Mouse (Mus musculus) adrenal gland (tissue): ENCODE measurements at regions not wholly inside any gene's neighbourhood (a gene's known extent, or its start where the extent isn't known, plus 50 kb on each side); places are given as distances from the start of the nearest gene placed in this dataset.

Experiments used
- intact Hi-C: fragments of 180-260 bp; cut with DNase I; formaldehyde crosslinking; loops from one replicate; pipeline ENCODE4 v1.15.1; 2025

GRCm38 (mm10) chr6:49523184-49523583 is 127.8 kb downstream of the Stk31 start:
- intact Hi-C loops: no loop called here

- intact Hi-C loops: no loop called here
These were observed 128.3 kb downstream of the Stk31 start for GRCm38 (mm10) chr6:49523696-49524095.

GRCm38 (mm10) chr6:49533956-49534355 is 138.6 kb downstream of the Stk31 start:
- intact Hi-C loops: no loop called here

DNA sequence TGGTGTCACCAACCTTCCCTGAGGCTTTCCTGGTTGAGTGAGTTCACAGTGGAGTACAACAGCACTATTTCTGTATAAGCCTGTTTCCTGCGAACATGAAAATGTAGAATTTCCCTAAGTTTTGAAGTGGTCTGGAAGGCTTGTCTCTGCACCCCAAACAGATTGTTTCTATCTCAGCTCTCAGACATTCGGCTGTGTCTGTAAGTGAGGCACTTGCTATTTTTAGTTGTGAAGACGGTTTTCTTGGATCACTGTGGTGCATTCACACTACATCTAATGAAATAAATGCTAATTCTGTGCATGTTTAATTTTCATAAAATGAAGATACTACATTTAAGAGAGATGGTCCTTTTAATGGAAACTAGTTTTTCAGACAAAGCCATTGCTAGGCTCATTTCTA is 139.1 kb downstream of the Stk31 start:
- intact Hi-C loops: no loop called here

DNA sequence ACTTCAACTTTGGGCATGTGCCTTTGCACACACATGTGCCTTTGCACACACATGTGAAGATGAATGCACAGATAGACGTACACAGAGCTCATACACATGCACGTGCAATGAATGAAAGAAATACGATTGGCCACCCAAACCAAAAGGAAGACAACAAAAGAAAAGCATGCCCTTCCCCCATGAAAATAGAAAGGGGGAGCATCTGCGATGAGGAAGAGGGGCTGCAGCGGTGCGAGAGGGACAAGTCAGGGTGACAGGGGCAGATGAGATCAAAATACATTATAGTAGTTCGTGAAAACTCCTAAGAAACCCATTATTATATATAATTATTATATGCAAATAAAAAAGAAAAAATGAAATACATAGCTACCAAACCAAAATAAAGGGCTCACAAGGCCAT is 149.5 kb downstream of the Stk31 start:
- intact Hi-C loops: no loop called here

DNA sequence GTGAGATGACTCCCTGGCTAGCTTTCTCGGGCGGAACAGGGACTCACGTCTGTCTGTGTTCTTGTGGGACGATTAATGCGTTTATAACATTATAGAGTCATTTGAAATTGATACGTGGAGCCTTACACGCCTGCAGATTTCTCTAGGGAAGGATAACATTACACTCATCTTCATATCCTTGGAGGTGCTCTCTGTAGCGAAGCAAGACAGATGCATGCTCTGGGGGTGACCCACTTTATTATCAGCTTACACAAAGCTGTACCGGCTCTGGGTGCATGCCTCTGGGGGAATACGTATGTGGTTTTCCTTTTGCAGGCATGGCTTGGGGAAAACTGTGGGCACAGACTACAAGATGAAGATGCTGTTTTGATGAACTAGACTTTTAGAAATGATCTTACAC is 159.7 kb downstream of the Stk31 start:
- intact Hi-C loops: no loop called here

DNA sequence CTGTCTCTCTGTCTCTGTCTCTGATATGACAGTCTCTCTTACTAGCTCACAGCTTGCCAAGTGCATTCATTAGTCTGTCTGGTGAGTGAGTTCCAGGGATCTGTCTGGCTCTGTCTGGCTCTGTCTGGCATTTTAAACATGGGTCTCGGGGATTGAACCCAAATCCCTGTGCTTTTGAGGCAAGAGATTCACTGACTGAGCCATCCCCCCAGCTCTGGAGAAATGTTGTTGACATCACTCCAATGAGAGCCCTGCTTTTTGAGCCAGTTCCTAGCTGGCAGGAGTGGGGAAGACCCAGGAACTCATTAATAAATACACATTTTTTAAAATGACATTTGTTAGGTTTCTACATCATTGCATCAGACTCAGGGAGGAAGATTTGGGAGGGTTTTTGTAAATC is 163.1 kb downstream of the Stk31 start:
- intact Hi-C loops: no loop called here

GRCm38 (mm10) chr6:49559112-49559511 is 163.7 kb downstream of the Stk31 start:
- intact Hi-C loops: no loop called here

DNA sequence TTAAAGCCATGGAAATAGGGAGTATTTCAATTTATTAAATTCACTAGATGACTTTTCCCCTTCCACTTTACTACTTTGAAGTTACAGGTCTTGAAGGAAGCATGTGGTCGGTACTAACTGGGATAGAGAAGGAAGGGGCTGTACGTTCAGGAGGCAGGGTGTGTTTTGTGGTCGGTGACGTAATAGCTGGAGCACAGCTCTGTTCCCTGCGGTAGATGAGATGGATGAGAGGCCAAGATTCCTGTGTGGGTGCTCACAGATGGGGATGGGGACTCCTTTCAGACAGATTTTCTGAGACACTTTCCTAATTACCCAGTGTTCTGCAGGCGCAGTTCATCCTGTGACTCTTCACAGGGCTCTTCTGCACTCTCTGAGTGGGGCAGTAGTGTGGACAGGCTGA is 182.9 kb downstream of the Stk31 start:
- intact Hi-C loops: no loop called here

- intact Hi-C loops: no loop called here
These were observed 184.3 kb downstream of the Stk31 start for GRCm38 (mm10) chr6:49579691-49580090.

GRCm38 (mm10) chr6:49582040-49582707 is 186.8 kb downstream of the Stk31 start:
- intact Hi-C loops: no loop called here

GRCm38 (mm10) chr6:49586553-49586952 is 191.1 kb downstream of the Stk31 start:
- intact Hi-C loops: no loop called here

GRCm38 (mm10) chr6:49588677-49589076 is 193.3 kb downstream of the Stk31 start:
- intact Hi-C loops: no loop called here

DNA sequence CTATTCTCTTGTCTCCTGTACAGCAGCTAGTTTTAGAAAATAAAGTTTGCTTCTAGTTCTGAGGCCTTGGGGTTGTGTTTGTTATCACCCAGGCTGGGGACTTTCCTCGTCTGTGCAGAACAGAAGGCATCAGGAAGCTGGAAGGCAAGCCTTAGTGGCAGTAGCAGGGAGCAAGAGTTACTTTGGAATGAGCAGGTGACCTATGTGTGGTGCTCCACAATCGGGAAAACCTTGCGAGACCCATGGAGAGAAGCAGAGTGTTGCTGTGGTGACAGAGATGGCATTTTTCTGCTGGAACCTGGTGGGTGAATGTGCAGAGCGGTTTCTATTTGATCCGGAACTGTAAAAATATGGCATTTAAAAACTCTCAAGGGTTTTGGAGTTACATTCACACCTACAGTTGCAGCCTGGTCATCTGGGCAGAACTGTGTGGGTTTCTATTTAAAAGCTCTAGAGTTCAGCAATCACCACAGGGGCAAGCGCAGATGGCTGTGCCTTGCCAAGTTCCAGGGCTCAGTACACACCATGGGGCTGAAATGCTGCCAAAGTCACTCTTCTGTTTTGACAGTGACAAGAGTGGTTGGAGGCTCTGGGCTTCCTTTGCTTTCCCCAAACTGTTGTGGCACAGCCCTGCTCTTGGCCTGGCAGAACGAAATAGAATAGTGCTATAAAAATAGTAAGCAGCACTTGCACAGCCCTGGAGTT is 195.7 kb downstream of the Stk31 start:
- intact Hi-C loops: no loop called here

- intact Hi-C loops: no loop called here
These were observed 196.2 kb downstream of the Stk31 start for GRCm38 (mm10) chr6:49591632-49592000.

DNA sequence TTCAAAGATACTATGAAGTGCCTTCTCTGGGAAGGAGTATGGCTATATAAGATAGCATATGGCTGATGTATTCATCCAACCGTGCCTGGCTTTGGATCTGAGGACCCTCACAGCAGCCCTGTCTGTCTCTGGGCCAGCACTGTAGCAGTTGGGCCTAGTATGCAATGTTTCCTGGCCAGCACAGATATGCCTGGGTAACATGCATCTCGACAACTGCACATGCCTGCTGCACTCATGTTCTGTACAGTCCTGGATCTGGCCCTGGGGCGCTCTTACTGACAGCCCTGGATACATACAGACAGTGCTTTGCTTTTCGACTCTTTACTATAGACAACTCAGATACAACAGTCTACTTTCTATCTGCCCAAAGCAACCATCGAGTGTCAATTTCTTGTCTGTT is 197.3 kb downstream of the Stk31 start:
- intact Hi-C loops: no loop called here

DNA sequence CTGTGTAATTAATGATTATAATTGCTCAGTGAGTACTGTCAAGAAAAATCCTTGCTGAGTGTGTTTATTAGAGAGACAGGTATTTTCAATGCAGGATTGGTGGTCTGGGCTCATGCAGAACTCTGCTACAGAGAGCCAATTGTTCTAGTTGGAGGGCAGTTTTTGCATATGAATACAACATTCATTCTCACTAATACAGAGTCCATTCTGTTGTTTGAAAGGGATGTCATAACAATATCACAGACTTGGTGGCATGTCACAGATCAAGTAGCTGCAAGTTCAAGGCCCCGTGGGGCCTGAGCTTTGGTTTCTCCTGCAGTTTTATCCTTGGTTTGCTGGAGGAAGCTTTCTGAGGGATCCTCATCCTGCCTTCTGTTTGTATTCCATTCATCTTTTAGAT is 207.8 kb downstream of the Stk31 start:
- intact Hi-C loops: no loop called here

DNA sequence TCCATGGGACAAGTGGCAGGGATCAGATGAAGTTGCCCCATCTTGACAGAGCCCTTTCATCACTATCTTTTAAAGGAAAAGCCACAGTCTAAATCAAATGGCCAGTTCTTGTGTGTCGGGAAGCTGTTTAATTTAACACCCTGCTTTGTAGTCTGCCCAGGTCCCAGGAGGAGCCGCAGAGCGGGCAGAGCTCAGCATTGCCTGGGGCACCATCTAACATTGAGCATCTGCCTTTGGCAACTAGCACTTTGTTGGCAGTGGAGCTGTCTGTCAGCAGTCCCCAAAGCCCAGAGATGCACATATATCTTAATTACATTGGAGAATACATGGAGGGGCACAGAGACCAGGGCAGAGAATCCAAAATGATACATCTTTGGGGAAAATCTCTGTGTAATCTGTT is 208.4 kb downstream of the Stk31 start:
- intact Hi-C loops: no loop called here

GRCm38 (mm10) chr6:49606028-49606427 is 210.6 kb downstream of the Stk31 start:
- intact Hi-C loops: no loop called here

DNA sequence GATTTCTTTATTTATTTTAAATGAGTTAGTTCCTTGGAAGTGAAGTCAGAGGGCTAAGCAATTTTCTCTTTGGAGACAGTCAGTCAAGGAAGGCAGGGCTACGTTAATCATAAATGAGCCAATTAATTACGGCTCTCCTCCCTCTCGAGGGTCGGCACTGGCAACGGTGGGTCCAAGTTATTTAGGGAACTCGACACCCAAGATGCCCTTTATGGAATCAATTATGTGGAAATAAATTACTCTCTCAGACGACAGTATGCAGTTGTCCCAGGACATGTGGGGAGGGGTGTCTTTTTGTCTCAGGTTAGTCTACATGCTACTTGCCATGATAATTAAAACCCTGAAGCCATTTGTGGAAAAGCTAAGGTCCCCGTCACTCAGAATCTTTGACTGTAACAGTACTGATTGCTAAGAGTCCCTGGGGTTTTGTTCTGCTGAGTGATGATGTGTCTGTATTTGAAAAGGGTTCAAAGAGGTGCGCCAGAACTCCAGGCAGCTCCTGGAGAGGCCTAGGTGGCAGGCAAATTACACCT is 211.3 kb downstream of the Stk31 start:
- intact Hi-C loops: no loop called here

- intact Hi-C loops: no loop called here
These were observed 198.4 kb upstream of the Npy start for GRCm38 (mm10) chr6:49624080-49624479.

DNA sequence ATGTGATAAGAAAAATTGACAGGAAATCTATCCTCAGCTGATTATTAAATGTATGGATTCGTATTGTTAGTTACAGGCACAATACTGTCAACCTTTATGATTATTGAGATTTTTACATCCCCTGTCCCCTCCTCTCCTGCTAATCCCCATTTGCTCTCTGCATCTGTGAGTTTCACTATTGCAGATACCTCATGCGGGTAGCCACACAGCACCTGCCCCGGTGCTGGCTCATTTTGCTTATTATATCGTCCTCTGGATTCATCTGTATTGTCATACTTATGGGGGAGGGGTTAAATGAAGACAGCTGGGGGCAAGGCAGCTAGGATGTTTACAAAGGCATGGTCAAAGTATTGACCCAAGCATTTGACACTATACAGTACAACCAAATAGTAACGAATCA is 197.9 kb upstream of the Npy start:
- intact Hi-C loops: no loop called here

- intact Hi-C loops: no loop called here
These were observed 188.9 kb upstream of the Npy start for GRCm38 (mm10) chr6:49633470-49634095.
